Mouse (Mus musculus): ENCODE results near the gene Scrg1. TPM values are rescaled to one million over a fixed set of nuclear protein-coding genes. Genes with fewer than 3 reads are reported as not detected.
"Not testable (repeated sequence)": the region's sequence is repeated elsewhere in the genome, so short reads cannot be mapped to it uniquely, and the experiment has no call there.

Scrg1 gene
- polyA plus RNA-seq, 1 experiment from 2014 or later, result 0.92 TPM

DNA sequence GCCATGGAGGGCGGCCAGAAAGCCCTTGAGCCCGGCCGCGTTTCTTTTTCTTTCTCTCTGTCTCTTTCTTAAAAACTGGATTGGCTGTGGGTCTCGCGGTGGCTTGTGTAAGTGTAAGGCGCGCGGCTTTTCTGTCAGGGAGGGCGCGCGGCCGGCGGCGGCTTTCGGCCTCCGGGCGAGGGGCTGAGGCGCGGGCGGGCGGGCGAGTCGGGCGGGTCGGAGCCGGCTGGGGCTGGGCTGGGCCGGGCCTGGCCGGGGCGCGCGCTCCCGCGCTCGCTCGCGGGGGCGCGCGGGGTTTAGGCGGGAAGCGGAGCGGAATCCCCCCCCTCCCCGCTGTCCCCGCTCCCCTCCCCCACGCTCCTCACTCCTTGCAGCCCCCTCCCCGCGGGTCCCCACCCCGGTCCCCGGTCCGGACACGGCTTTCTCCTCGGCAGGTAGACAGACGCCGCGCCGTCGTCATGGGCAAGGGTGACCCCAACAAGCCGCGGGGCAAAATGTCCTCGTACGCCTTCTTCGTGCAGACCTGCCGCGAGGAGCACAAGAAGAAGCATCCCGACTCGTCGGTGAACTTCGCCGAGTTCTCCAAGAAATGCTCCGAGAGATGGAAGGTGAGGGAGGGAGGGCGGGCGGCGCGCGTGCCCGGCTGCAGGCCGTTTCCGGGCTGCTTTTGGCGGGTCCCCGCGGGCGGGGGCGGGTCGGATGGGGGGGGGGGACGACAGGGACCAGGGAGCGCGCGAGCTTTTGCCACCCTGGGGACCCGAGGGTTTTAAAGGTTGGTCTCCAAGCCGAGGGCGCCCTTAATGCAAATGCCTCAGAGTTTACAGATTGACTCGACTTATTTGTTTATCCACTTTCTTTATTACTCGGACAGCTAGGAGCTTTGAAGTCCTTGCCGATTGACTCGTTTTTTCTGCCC, 56.7 kb downstream of the Scrg1 start:
- WGBS, result 0% methylated on average over 53 of the region's 96 CpGs
- H3K27me3 ChIP-seq, result no peaks in the 10 kb centered on the region
- H3K36me3 ChIP-seq (ENCODE audit: poor library complexity, severe bottlenecking), result peaks cover 14% of the 10 kb centered on the region
- H3K4me1 ChIP-seq, result peaks cover 19% of the 10 kb centered on the region; the same call in 1 of the 2 replicates
- peak overlapping the region; percentile 69 for H3K4me2 ChIP-seq
- peak overlapping the region; percentile 100 for H3K27ac ChIP-seq
- H3K9ac ChIP-seq, result peak overlapping the region; percentile 99
- ATAC-seq, result peak; percentile 44
- peak overlapping the region; percentile 89 for H3K4me3 ChIP-seq
- no peaks in the 10 kb centered on the region for H3K9me3 ChIP-seq (replicated peaks)

DNA sequence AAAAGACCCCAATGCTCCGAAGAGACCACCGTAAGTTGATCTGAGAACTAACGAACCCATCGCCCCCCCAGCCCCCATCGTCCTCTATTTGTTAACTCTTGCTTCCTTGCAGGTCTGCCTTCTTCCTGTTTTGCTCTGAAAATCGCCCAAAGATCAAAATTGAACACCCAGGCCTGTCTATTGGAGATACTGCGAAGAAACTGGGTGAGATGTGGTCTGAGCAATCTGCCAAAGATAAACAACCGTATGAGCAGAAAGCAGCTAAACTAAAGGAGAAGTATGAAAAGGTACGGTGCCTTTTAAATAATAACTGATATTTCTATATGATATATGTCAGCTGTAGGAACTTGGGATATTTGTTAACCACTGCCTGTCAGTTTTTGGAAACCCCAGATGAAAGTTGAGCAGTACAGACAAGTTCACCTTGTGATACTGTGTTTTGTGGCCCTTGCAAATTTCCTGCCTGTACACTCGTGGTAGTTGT, 57.5 kb downstream of the Scrg1 start:
- H3K27me3 ChIP-seq; H3K27ac ChIP-seq; H3K9me3 ChIP-seq (replicated peaks); ATAC-seq: not testable (repeated sequence)
- peak overlapping the region; percentile 99 for H3K9ac ChIP-seq
- peak overlapping the region; percentile 69 for H3K4me2 ChIP-seq
- 21% methylated on average over 10 of the region's 10 CpGs for WGBS
- peaks cover 14% of the 10 kb centered on the region for H3K36me3 ChIP-seq (ENCODE audit: poor library complexity, severe bottlenecking)
- H3K4me3 ChIP-seq, result peak overlapping the region; percentile 89
- peaks cover 19% of the 10 kb centered on the region; the same call in 1 of the 2 replicates for H3K4me1 ChIP-seq

DNA sequence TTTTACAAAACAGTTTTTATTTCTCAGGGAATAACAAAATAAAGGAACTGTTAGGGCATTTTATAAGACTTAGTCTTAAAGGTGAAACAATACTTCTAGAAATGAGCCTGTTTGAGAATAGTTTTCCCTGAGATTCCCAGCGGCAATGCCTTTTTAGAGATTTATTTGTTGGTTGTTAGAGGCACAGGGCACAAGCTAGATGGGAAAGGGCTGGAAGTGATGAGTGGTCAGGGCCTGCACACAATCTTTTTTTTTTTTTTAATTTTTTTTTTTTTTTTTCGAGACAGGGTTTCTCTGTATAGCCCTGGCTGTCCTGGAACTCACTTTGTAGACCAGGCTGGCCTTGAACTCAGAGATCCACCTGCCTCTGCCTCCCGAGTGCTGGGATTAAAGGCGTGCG, 61.0 kb downstream of the Scrg1 start:
- not testable (repeated sequence) for H3K9me3 ChIP-seq (replicated peaks); H3K4me2 ChIP-seq; H3K9ac ChIP-seq; ATAC-seq; H3K4me1 ChIP-seq; H3K27me3 ChIP-seq; H3K27ac ChIP-seq; H3K4me3 ChIP-seq
- WGBS, result 90% methylated on average over 5 of the region's 5 CpGs
- peaks cover 14% of the 10 kb centered on the region for H3K36me3 ChIP-seq (ENCODE audit: poor library complexity, severe bottlenecking)

GRCm38 (mm10) chr8:57517723-57518122, 62.0 kb downstream of the Scrg1 start:
- 89% methylated on average over 3 of the region's 3 CpGs for WGBS
- peaks cover 7% of the 10 kb centered on the region; the same call in 1 of the 2 replicates for H3K4me1 ChIP-seq
- no peaks in the 10 kb centered on the region for H3K9me3 ChIP-seq (replicated peaks)
- H3K36me3 ChIP-seq (ENCODE audit: poor library complexity, severe bottlenecking), result peaks cover 14% of the 10 kb centered on the region
- no peak for ATAC-seq
- H3K27me3 ChIP-seq, result no peaks in the 10 kb centered on the region
- H3K27ac ChIP-seq, result no peak overlapping the region
- no peak overlapping the region for H3K9ac ChIP-seq
- no peak overlapping the region for H3K4me3 ChIP-seq
- H3K4me2 ChIP-seq, result no peak overlapping the region

DNA sequence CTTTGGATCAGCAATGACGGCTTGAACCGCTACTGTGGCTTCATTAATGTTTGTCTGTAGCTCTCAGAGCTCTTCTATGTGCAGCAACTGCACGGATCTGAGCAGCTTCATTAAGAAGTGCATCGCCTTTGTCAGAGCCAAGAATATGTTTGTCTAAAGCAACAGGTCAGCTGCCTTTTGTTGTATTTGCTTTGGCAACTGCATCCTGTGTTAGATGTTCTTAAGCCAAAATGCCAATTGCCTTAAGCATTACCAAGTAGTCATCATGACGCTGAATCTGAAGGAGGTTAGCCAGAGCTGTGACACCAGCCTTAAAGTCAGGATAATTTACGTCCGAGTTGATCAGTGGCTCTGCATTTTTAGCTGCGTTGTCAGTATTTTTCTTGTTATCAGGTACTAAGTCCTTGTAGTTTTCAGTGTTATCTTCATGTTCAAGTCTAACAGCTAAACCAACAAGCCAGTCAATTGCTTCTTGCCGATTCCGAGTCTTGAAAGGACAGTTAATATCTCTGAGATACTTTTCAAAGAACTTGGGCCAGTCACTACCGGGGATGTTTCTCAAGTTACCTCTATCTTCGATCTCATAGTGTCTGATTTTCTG, 64.6 kb downstream of the Scrg1 start:
- H3K4me1 ChIP-seq, result no peaks in the 10 kb centered on the region
- H3K4me2 ChIP-seq, result no peak overlapping the region
- no peak overlapping the region for H3K4me3 ChIP-seq
- 88% methylated on average over 12 of the region's 12 CpGs for whole genome bisulfite sequencing
- peaks cover 11% of the 10 kb centered on the region for H3K36me3 ChIP-seq (ENCODE audit: poor library complexity, severe bottlenecking)
- H3K9me3 ChIP-seq (replicated peaks), result no peaks in the 10 kb centered on the region
- ATAC-seq, result no peak
- H3K27ac ChIP-seq, result no peak overlapping the region
- no peak overlapping the region for H3K9ac ChIP-seq
- no peaks in the 10 kb centered on the region for H3K27me3 ChIP-seq

Other genes with a start within 250 kb of the Scrg1 start
- gene Hand2, start 134.9 kb upstream of the Scrg1 start, polyA plus RNA-seq (2015; fragmentation: Nextera tagmentation; extraction: Ambion mirVana), result not detected in 2 replicates
- 96.4 and 106 TPM in 2 replicates for gene Sap30, start 31.9 kb downstream of the Scrg1 start, polyA plus RNA-seq (2015; fragmentation: Nextera tagmentation; extraction: Ambion mirVana)
- 482 and 552 TPM in 2 replicates for gene Hmgb2, start 56.0 kb downstream of the Scrg1 start, polyA plus RNA-seq (2015; fragmentation: Nextera tagmentation; extraction: Ambion mirVana)
- 10.6 and 14.7 TPM in 2 replicates for gene Galnt7, start 197.1 kb downstream of the Scrg1 start, polyA plus RNA-seq (2015; fragmentation: Nextera tagmentation; extraction: Ambion mirVana)

All from forebrain, embryonic 13.5 days (tissue).